Mouse (Mus musculus) MEL (cell line): ENCODE measurements around the gene Etfdh.

Experiments
- CTCF ChIP-seq, 3 experiments: IDR thresholded peaks in 2 of 3; conservative IDR thresholded peaks in 1 of 3; 2 replicates each; pipeline ENCODE4 v1.5.1; 2011 to 2012; ENCODE audit warnings: low read length in 3 of 3, low read depth in 2 of 3, mild to moderate bottlenecking in 2 of 3, improper control_type of control experiment in 1 of 3, inconsistent platforms in 1 of 3, mixed read lengths in 1 of 3, moderate library complexity in 1 of 3; ENCODE audit not compliant: control insufficient read depth in 1 of 3, insufficient read depth in 1 of 3, poor library complexity in 1 of 3, severe bottlenecking in 1 of 3
- EP300 ChIP-seq, 2 experiments: IDR thresholded peaks; 2 replicates each; pipeline ENCODE4 v1.6.1; 2011; ENCODE audit warnings: improper control_type of control experiment in 2 of 2, low read length in 2 of 2, low read depth in 1 of 2, mild to moderate bottlenecking in 1 of 2
- JUND ChIP-seq: IDR thresholded peaks from 2 replicates; pipeline ENCODE4 v1.6.1; 2011; ENCODE audit warnings: low read depth, mild to moderate bottlenecking, improper control_type of control experiment, low read length

GRCm38 (mm10) chr3:79595468-79595867, 33.8 kb downstream of the Etfdh start:
- TF ChIP-seq CTCF (IDR thresholded peaks at IDR 0.05 in 2 of 3, conservative IDR thresholded peaks at IDR 0.05 in 1 of 3; ENCODE audit: control insufficient read depth in 1 of 3, insufficient read depth in 1 of 3, low read depth in 2 of 3, low read length in 3 of 3, poor library complexity in 1 of 3, severe bottlenecking in 1 of 3) (no peak), EP300 (IDR thresholded peaks at IDR 0.05; ENCODE audit: low read depth in 1 of 2, low read length in 2 of 2) (no peak), JUND (no peak)
